Mouse (Mus musculus) adrenal gland, postnatal 14 days (tissue): ENCODE measurements around the gene Eif2b2. TPM values are rescaled to one million over a fixed set of nuclear protein-coding genes. Genes with fewer than 3 reads are reported as not detected.

ENCODE experiments used
- DNase-seq: peaks from one replicate; pipeline ENCODE4 v3.0.0; 2021; ENCODE audit warnings: mixed read lengths
- microRNA-seq, 2 experiments: library from miRNA; unstranded; fragments of <30 nt; microRNA quantifications; one replicate each; pipeline ENCODE4 v1.2.0; 2021
- total RNA-seq: library from RNA; stranded (reverse); gene quantifications from 2 replicates; pipeline ENCODE4 v1.2.3, GENCODE M21; 2021

The Eif2b2 gene
- total RNA-seq, 1 experiment from 2014 or later = 69.7 TPM

DNA sequence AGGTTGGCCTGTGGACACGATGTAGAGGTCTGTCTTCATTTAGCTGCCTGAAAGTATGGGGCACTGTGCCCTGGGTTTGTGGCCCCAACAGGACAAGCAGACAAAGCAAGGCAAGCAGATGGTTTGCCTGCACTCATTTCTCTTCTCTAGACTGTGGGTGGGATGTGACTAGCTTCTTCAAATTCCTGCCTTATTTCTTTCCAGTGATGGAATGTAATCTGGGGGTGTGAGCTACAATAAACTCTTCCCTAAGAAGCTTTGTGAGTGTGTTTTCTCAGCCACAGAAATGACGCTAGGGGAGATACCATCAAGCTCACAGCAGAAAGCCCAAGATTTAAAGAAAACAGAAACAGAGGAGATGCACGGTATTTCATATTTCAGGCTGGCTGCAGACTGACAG lies 32.8 kb downstream of the Eif2b2 start:
- no peak for DNase-seq

DNA sequence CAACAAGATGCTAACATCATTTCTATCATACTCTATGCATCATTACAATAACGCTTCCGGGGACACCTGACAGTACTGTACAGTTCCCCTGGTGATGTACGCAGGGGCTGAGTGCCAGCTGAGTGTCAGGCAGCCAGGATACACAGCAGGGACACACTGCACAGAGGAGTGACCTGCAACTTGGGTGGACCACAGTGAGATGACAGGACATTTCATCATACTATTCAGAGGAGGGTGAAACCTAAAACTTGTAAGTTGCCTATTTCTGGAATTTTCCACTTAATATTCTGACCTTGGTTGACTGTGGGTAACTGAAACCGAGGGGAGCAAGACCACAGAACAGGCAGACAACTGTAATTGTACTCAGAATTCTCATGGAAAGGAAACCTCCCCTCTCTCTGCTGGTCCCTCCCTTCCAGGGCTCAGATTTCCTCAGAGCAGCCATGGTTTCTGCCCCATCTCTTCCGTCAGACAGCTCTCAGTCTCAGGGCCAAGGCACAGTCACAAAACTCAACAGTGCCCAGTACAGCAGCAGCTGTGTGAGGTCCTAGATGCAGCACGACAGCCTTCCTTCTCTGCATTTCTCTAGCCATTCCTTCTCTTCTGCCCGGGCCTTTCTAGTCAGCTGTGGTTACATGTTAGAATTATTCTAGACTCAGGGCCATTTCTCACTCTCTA lies 36.9 kb downstream of the Eif2b2 start:
- no peak for DNase-seq

GRCm38 (mm10) chr12:85257008-85257639 lies 37.8 kb downstream of the Eif2b2 start:
- DNase-seq = no peak

- DNase-seq = no peak
These were observed 43.2 kb downstream of the Eif2b2 start for GRCm38 (mm10) chr12:85262489-85262888.

GRCm38 (mm10) chr12:85263190-85263589 lies 43.9 kb downstream of the Eif2b2 start:
- no peak for DNase-seq

DNA sequence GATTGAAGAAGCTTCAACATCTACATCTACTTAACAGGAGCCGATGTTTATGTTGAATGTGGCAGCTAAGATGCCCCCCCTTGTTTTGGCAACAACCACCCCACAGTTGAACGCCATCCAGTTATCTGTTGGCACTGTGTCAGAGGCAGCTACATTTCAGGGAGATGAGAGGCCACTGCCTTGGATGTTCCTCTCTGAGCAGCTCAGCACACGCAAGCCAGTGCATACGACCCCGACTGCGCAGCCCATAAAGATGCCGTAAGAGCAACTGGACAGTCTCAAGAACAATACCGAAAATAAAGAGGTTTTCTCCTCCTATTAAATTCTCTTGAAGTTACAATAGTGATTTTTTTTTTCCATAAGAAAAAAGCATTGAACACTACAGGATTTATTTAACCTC lies 45.2 kb downstream of the Eif2b2 start:
- no peak for DNase-seq

- no peak for DNase-seq
These were observed 45.7 kb downstream of the Eif2b2 start for GRCm38 (mm10) chr12:85264940-85265339.

GRCm38 (mm10) chr12:85266248-85266647 lies 47.0 kb downstream of the Eif2b2 start:
- DNase-seq = no peak

DNA sequence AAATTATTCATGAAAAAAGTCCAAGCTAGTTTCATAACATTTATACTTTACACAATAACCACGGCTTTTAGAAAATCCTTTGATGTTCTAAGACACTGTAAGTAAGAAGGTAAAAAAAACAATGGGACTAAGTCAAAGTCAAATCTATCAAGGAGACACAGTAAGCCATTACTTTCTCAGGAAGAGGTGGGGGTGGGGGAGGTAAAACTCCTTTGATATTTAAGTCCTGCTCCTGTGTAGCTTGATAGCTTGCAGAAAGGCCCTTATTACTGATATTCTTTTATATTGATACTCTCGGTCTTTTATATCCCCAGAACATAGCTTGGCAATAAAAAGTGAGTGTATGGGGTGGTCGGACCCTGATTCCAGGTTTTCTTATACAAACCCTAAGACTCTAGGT lies 50.5 kb downstream of the Eif2b2 start:
- DNase-seq = no peak

- peak; percentile 91 for DNase-seq
These were observed 51.0 kb downstream of the Eif2b2 start, which contains the start of gene Mlh3 for GRCm38 (mm10) chr12:85270319-85270718. Gene Mlh3 (minus strand): TSS chr12:85270599.

DNA sequence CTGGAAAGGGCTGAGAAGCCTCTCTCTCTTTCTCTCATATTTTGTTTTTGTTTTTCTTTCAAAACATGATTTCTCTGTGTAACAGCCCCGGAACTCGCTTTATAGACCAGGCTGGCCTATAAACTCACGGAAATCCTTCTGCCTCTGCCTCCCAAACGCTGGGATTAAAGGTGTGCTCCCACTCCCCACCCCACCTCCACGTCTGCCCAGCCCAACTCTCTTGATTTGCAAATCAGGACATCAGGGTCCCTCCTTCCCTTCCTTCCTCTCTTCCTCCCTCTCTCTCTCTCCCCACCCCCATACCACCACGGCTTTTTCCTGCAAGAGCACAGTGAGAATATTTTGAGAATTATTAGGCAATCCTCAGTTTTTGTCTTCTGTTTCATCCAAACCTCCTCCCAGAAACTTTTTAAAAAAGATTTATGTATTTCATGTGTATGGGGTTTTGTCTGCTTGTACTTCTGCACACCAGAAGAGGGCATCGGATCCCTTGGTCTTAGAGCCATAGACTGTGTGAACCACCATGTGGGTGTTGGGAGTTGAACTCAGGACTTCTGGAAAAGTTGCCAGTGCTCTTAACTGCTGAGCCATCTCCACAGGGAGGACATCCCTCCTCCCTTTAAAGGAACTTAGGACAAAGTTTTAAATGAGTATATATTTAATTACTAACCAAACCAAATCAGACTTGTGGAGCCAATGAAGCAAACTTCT lies 52.0 kb downstream of the Eif2b2 start:
- DNase-seq = no peak

DNA sequence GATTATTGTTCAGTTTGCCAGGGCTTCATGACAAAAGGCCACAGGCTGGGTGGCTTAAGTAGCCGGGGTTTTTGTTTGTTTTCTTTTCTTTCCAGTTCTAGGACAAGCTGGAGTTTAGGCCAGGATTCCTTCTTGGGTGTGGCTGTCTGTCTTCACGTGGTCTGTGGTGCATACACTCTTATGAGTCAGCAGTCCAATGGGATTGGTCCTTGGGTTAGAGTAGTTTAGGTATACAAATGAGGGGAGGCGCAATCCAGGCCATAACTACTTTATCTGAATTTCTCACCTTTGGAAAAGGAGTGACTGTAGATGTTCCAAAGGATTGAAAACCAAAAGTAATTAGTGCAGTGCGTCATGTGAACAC lies 52.5 kb downstream of the Eif2b2 start:
- no peak for DNase-seq

GRCm38 (mm10) chr12:85273508-85273907 lies 54.2 kb downstream of the Eif2b2 start:
- no peak for DNase-seq

Small RNAs within 50 kb of the gene (microRNA-seq; reads per million reads assigned to microRNA genes)
- 0 to 0.76 reads per million in 2 experiments for gene Mir6938

Other genes with a start within 250 kb of the Eif2b2 start
- 96.0 and 111 TPM in 2 replicates for gene Fcf1, start 248.6 kb upstream of the Eif2b2 start, total RNA-seq
- gene Arel1, start 248.6 kb upstream of the Eif2b2 start, total RNA-seq = 27.9 and 35.2 TPM in 2 replicates
- gene Ylpm1, start 223.2 kb upstream of the Eif2b2 start, total RNA-seq = 46.0 and 53.3 TPM in 2 replicates
- gene Prox2, start 108.7 kb upstream of the Eif2b2 start, total RNA-seq = 4.7 and 6.7 TPM in 2 replicates
- 692 and 702 TPM in 2 replicates for gene Dlst, start 108.6 kb upstream of the Eif2b2 start, total RNA-seq
- 1.7 and 2.2 TPM in 2 replicates for gene Rps6kl1, start 68.2 kb upstream of the Eif2b2 start, total RNA-seq
- gene Pgf, start 41.7 kb upstream of the Eif2b2 start, total RNA-seq = 0.85 and 1.2 TPM in 2 replicates
- gene Mlh3, start 51.1 kb downstream of the Eif2b2 start, total RNA-seq = 9.3 and 11.3 TPM in 2 replicates
- 31.5 and 38.3 TPM in 2 replicates for gene Acyp1, start 69.0 kb downstream of the Eif2b2 start, total RNA-seq
- gene Zc2hc1c, start 69.1 kb downstream of the Eif2b2 start, total RNA-seq = 0.98 and 1.1 TPM in 2 replicates
- 65.7 and 66.2 TPM in 2 replicates for gene Nek9, start 119.9 kb downstream of the Eif2b2 start, total RNA-seq
- gene Tmed10, start 155.4 kb downstream of the Eif2b2 start, total RNA-seq = 236 and 243 TPM in 2 replicates